Mouse (Mus musculus): ENCODE data around the gene Cab39.

DNA sequence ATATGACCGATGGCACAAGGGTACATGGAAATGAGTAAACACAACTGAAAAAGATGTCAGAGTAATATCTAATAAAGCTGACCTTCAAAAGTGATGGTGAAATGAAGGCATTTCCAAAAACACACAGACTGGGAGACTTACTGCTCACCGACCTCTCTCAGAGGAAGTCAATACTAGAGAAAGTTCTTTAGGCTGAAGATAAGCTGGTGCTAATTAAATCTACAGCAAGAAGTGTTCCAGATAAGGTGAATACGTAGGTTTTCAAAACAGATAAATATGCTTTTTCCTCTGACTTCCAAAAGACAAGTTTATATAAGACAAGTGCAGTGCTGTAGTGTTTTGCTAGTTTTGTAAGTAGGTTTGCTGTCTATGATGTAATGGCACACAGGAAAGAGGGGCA lies 63.0 kb downstream of the Cab39 start:
- TF ChIP-seq CTCF (conservative IDR thresholded peaks at IDR 0.05; ENCODE audit: insufficient read depth, insufficient read length, low read depth, low read length) = no peak
- no peak for TF ChIP-seq POLR2A (IDR thresholded peaks at IDR 0.05; ENCODE audit: low read depth, low read length)

Measured in kidney, adult 2 months (tissue).